Mouse (Mus musculus) limb, embryonic 12.5 days (tissue): Measurements from ENCODE around the gene 2010300C02Rik. TPM values are rescaled to one million over a fixed set of nuclear protein-coding genes. Genes with fewer than 3 reads are reported as not detected.

Experiments
- ATAC-seq: fragments of 200-750 bp; cut with Nextera tagmentation; 2 replicates; pipeline ENCODE4 v1.8.0; 2017; ENCODE audit warnings: low read depth, moderate TSS enrichment; ENCODE audit not compliant: insufficient number of reproducible peaks, insufficient read depth, low FRiP score, low TSS enrichment
- H3K27ac ChIP-seq: fragments of 300-500 bp; sonication (generic); 2 replicates; pipeline ENCODE4 v1.5.1; 2016; ENCODE audit warnings: mild to moderate bottlenecking, moderate library complexity
- H3K27me3 ChIP-seq: fragments of 300-500 bp; sonication (generic); 2 replicates; pipeline ENCODE4 v1.6.1; 2016; ENCODE audit warnings: mild to moderate bottlenecking, moderate library complexity
- H3K36me3 ChIP-seq: fragments of 300-500 bp; sonication (generic); 2 replicates; pipeline ENCODE4 v1.6.1; 2016; ENCODE audit warnings: mild to moderate bottlenecking, moderate library complexity
- H3K4me1 ChIP-seq: fragments of 300-500 bp; sonication (generic); replicated peaks from 2 replicates; pipeline ENCODE4 v1.6.1; 2016
- H3K4me2 ChIP-seq: fragments of 300-500 bp; sonication (generic); 2 replicates; pipeline ENCODE4 v1.6.1; 2016; ENCODE audit warnings: mild to moderate bottlenecking, moderate library complexity
- H3K4me3 ChIP-seq: fragments of 300-500 bp; sonication (generic); replicated peaks from 2 replicates; pipeline ENCODE4 v1.5.1; 2016; ENCODE audit warnings: mild to moderate bottlenecking
- H3K9ac ChIP-seq: fragments of 300-500 bp; sonication (generic); replicated peaks from 2 replicates; pipeline ENCODE4 v1.6.1; 2016; ENCODE audit warnings: mild to moderate bottlenecking, moderate library complexity
- H3K9me3 ChIP-seq: fragments of 300-500 bp; sonication (generic); 2 replicates; pipeline ENCODE4 v1.6.1; 2016; ENCODE audit warnings: mild to moderate bottlenecking, moderate library complexity
- WGBS: fragments of 180-500 bp; shearing (Covaris S2); methylation state at CpG from one replicate; pipeline ENCODE4 v1.1.7; 2016; 5-methylcytosine and 5-hydroxymethylcytosine counted together
- polyA plus RNA-seq: library from polyadenylated mRNA; unstranded; fragments of >200 nt; fragmentation: Nextera tagmentation; extraction: Ambion mirVana; gene quantifications from 2 replicates; pipeline ENCODE4 v1.2.1, GENCODE M21; 2016

Gene 2010300C02Rik
- polyA plus RNA-seq = 1.1 and 1.6 TPM in 2 replicates

DNA sequence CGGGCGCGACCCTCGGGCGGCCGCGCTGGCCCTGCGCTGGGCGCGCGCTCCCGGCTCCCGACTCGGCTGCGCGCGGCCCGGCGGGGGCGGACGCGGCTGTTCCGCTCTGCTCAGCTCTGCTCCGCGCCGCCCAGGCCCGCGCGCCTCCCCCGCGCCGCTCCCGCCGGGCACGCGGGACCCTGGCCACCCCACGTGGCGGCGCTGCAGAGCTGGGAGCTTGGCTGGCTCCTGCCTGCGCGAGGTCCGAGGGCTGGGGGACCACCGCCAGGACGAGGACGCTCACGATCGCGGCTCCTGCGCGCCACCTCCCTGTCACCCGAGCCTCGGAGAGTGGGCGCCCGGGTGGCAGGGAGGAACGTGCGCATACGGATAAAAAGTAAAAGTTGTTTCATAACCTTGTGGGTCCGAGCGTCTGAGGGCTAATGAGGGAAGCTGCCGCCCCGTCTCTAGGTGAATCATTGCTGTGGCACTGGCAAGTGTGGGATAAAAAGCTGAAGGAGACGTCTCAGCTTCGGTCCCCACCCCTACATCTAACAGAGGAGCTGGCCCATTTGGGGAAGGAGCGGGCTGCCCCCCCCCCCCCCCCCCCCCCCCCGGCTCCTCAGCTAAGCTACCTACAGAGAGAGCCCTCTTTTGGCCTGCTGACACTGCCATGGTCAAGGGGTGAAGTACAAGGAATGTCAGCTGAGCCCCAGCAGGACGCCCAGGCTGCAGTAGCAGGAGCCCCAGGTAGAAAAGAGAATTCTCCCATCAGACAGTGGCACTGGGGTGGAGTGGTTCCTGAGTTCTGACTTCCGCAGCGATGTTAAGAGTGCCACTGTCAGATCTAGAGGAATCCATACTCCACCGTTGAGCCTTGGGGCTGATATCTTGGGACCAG lies at the start of gene 2010300C02Rik:
Gene 2010300C02Rik (minus strand): TSS at position 325 of the 880 bp plus-strand sequence.
- H3K36me3 ChIP-seq = no peaks in the 10 kb centered on the region
- peak; percentile 82 for ATAC-seq
- WGBS = 1% methylated on average over 41 of the region's 69 CpGs
- H3K4me3 ChIP-seq = peak within 1 kb of the TSS; percentile 62
- peak within 1 kb of the TSS; percentile 95 for H3K4me2 ChIP-seq
- H3K27me3 ChIP-seq = peaks cover 47% of the 10 kb centered on the region
- H3K4me1 ChIP-seq = peaks cover 12% of the 10 kb centered on the region
- H3K9ac ChIP-seq = peak within 1 kb of the TSS; percentile 66
- no peak within 1 kb of the TSS for H3K27ac ChIP-seq
- H3K9me3 ChIP-seq = no peaks in the 10 kb centered on the region

DNA sequence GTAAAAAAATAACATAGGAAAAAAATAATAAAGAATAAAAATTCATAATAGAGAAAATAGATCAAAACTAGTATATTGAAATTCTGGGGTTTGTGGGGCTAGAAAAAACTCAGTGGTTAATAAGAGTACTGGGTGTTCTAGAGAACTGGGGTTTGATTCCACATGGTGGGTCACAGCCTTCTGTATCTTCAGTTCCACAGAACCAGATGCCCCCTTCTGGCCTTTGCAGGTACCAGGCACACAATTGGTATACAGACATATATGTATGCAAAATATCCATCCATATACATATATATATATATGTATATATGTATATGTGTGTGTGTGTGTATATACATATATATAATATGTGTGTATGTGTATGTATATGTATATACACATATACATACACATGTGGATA lies 39.5 kb upstream of the 2010300C02Rik start:
- Histone ChIP-seq H3K4me3 (no peak overlapping the region), H3K27ac (no peak overlapping the region), H3K4me1 (no peaks in the 10 kb centered on the region), H3K9ac (no peak overlapping the region), H3K27me3 (no peaks in the 10 kb centered on the region), H3K4me2 (no peak overlapping the region), H3K9me3 (no peaks in the 10 kb centered on the region), H3K36me3 (no peaks in the 10 kb centered on the region)
- no peak for ATAC-seq

DNA sequence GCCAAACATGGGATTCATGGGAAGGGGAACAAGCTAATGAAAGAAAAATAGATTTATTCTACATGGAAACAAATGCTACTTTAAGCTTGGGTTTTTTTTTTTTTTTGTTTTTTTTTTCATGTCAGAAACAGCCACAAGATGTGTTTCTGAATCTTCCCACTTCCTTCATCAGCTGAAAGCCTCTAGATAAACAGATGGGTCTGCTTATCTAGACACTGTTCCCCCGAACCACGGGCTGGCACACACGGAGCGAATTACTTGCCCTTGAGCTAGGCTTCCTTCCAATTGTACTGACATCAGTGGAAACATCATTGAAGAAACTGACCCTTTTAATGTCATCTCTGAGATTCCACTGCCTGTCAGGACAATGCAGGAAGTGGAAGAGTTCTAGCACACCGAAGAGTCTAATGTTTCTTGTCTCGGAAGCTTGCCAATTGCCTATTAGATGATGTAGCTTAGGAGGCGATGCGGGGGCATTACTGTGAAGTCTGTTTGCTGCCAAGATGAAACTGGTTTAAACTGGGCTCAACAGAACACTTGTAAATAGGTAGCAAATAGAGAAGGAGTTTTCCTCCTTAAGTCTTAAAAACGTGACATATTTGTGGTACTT lies 24.9 kb upstream of the 2010300C02Rik start:
- 85% methylated on average over 9 of the region's 9 CpGs for WGBS
- no peak overlapping the region for H3K9ac ChIP-seq
- no peaks in the 10 kb centered on the region for H3K4me1 ChIP-seq
- H3K27me3 ChIP-seq = no peaks in the 10 kb centered on the region
- no peak overlapping the region for H3K4me2 ChIP-seq
- H3K27ac ChIP-seq = no peak overlapping the region
- peaks cover 8% of the 10 kb centered on the region; the same call in 1 of the 2 replicates for H3K9me3 ChIP-seq
- H3K4me3 ChIP-seq = no peak overlapping the region
- ATAC-seq = no peak
- H3K36me3 ChIP-seq = no peaks in the 10 kb centered on the region

DNA sequence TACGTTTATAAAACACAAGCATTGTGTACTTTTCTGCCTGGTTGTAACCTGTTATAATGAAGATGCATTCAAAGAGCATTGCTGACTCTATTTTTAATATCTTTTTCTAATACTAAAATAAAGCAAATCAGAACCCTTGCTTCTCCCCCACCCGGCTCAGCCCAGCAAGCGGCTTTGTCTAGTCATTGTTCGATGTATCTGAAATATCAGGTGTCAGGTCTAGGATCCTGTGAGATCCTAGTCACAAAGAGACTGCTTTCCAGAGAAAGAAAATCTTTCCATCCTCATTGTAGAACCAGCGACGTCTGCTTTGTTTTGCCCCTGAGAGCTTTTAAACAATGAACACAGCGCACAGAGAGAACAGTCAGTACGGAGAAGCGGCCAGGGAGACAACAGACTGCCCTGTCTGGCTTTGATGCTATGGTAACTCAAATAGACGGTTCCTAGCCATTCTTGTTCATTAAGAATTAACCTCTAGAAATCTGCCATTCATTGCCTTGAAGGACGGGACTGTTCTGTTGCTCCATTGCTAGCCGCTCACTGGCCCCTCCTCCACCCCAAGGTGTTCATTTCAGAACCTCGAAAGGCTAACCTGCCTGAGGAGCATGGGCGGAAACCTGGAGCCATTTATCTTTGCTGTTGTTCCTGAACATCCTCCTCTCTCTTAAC lies 22.9 kb upstream of the 2010300C02Rik start:
- H3K4me3 ChIP-seq = no peak overlapping the region
- H3K36me3 ChIP-seq = no peaks in the 10 kb centered on the region
- no peak overlapping the region for H3K9ac ChIP-seq
- H3K27ac ChIP-seq = no peak overlapping the region
- H3K4me1 ChIP-seq = no peaks in the 10 kb centered on the region
- H3K4me2 ChIP-seq = no peak overlapping the region
- WGBS = 78% methylated on average over 14 of the region's 14 CpGs
- no peaks in the 10 kb centered on the region for H3K27me3 ChIP-seq
- no peak for ATAC-seq
- peaks cover 8% of the 10 kb centered on the region; the same call in 1 of the 2 replicates for H3K9me3 ChIP-seq

DNA sequence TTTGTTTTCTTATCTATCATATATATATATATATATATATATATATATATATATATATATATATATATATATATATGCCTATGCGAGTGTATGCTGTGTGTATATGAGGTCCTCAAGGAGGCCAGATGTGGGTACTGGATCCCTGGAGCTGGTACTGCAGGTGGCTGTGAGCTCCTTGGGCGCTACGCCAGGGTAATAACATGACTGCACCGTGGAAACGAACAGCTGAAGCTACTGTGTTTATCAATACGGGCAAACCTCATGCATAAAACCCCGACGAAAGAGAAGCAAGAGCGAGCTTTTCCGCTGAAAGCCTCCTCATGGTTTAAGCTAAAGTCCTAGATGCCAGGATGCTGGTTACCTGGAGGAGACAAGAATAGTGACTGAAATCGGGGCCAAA lies 22.2 kb upstream of the 2010300C02Rik start:
- Histone ChIP-seq H3K4me1 (no peaks in the 10 kb centered on the region), H3K36me3 (no peaks in the 10 kb centered on the region), H3K27me3 (no peaks in the 10 kb centered on the region), H3K4me3 (no peak overlapping the region), H3K9me3 (peaks cover 8% of the 10 kb centered on the region; the same call in 1 of the 2 replicates), H3K4me2 (no peak overlapping the region), H3K9ac (no peak overlapping the region), H3K27ac (no peak overlapping the region)
- no peak for ATAC-seq
- WGBS = 90% methylated on average over 11 of the region's 11 CpGs

DNA sequence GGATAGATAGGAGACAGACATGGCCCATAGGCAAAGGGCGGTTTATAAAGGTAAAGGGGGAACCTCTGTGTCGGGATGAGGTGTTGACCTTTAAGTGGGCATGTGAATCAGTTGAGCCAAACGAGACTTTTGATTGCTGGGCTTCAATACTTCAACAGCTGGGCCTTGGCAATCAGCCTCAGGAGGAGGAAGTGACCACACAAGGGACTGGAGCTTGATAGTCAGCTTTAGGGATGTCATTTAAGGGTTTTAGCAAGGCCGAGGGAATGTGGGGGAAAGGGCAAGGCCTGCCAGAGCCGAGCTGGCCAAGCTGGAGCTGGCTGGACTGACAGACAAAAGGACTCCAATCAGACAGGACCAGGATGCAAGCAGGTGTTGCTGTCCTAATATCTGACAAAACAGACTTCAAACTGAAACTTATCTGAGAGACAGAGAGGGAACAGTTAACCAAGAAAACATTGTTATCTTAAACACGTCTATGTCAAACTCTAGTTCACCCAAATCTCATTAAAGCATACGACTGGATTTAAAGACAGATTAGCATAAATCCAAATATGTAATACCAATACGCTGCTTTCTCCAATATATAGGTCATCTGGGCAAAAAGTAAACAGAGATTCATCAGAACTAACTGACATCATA lies 20.4 kb upstream of the 2010300C02Rik start:
- Histone ChIP-seq H3K27me3 (no peaks in the 10 kb centered on the region), H3K36me3 (no peaks in the 10 kb centered on the region), H3K9ac (no peak overlapping the region), H3K9me3 (no peaks in the 10 kb centered on the region), H3K4me1 (no peaks in the 10 kb centered on the region), H3K4me2 (no peak overlapping the region), H3K4me3 (no peak overlapping the region), H3K27ac (no peak overlapping the region)
- 75% methylated on average over 8 of the region's 8 CpGs for WGBS
- ATAC-seq = no peak

DNA sequence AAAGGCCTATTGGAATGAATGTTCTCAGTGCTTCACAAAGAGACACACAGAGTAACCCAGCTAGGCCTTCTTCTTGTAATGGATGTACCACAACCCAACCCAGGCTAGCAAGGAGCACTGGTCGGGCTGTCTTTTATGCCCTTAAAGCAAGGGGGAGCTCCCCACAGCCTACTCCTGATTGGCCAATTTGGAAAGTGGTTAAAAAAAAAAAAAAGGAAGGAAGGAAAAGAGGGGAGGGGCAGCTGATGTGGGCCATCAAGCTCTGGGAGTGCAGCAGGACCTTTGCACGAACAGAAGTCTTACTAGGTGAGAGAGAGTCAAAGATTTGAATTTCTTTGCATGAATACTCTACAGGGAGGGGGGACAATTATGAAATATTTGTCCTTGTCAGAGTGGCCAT lies 19.0 kb upstream of the 2010300C02Rik start:
- Histone ChIP-seq H3K9ac (no peak overlapping the region), H3K4me1 (no peaks in the 10 kb centered on the region), H3K9me3 (no peaks in the 10 kb centered on the region), H3K4me3 (no peak overlapping the region), H3K27me3 (no peaks in the 10 kb centered on the region), H3K36me3 (no peaks in the 10 kb centered on the region), H3K4me2 (no peak overlapping the region), H3K27ac (no peak overlapping the region)
- ATAC-seq = no peak
- whole genome bisulfite sequencing = 65% methylated on average over 2 of the region's 2 CpGs

DNA sequence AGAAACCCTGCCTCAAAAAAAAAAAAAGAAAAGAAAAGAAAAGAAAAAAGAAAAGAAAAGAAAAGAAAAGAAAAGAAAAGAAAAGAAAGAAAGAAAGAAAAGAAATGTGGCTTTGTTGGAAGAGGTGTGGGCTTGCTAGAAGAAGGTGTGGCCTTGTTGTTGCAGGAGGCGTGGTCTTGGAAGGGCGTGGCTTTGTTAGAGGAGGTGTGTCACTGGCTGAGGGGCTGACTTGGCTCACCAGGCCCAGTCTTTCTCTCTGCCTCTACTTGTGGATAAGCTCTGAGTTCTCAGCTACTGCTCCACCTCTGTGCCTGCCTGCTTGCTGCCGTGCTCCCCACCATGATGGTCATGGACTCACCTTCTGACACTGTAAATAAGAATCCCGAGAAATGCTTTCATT lies 17.2 kb upstream of the 2010300C02Rik start:
- no peak overlapping the region for H3K4me3 ChIP-seq
- H3K9me3 ChIP-seq = no peaks in the 10 kb centered on the region
- H3K36me3 ChIP-seq = no peaks in the 10 kb centered on the region
- no peaks in the 10 kb centered on the region for H3K27me3 ChIP-seq
- 79% methylated on average over 4 of the region's 4 CpGs for WGBS
- no peak overlapping the region for H3K27ac ChIP-seq
- ATAC-seq = no peak
- no peak overlapping the region for H3K4me2 ChIP-seq
- no peak overlapping the region for H3K9ac ChIP-seq
- H3K4me1 ChIP-seq = no peaks in the 10 kb centered on the region

DNA sequence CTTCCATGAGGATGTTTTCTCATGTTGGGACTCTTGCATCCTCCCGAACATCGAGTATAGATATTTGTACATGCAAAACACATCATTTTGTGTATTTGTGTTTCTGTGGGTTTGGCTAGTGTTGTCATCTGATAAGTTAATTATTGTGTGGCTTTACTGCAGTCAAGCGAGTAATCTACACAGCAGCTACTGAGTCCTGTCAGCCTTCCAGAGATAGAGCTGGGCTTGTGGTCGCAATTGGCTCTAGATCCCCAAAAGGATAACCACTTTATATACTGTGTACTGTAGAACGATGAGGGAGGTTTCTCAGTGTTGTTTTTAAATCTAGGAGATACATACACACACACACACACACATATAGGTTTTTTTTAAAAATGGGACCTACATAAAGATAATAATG lies 16.0 kb upstream of the 2010300C02Rik start:
- Histone ChIP-seq H3K9ac (no peak overlapping the region), H3K4me2 (no peak overlapping the region), H3K27me3 (no peaks in the 10 kb centered on the region), H3K4me3 (no peak overlapping the region), H3K9me3 (no peaks in the 10 kb centered on the region), H3K36me3 (no peaks in the 10 kb centered on the region), H3K4me1 (no peaks in the 10 kb centered on the region), H3K27ac (no peak overlapping the region)
- ATAC-seq = no peak
- 93% methylated on average over 5 of the region's 5 CpGs for WGBS

DNA sequence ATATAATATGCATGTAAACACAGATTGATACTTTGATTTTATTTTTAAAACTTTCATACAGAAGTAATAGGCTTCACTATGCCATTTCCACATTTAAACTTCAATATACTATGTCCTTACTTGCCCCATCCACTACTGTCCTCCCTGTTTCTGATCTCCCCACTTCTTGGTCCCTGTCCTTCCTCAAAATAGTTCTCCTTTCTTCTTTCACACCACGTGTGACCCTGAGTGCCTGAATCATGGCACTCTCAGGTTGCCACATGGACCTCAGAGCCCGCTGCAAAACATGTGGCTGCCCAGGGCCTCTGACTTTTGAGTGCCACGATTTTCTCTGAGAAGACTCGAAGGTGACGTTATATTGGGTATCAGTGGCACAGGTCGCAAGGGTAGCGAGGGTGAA lies 15.0 kb upstream of the 2010300C02Rik start:
- H3K36me3 ChIP-seq = no peaks in the 10 kb centered on the region
- no peaks in the 10 kb centered on the region for H3K4me1 ChIP-seq
- H3K4me3 ChIP-seq = no peak overlapping the region
- no peak overlapping the region for H3K9ac ChIP-seq
- WGBS = 83% methylated on average over 7 of the region's 7 CpGs
- no peaks in the 10 kb centered on the region for H3K9me3 ChIP-seq
- no peak overlapping the region for H3K4me2 ChIP-seq
- no peaks in the 10 kb centered on the region for H3K27me3 ChIP-seq
- no peak overlapping the region for H3K27ac ChIP-seq
- no peak for ATAC-seq

DNA sequence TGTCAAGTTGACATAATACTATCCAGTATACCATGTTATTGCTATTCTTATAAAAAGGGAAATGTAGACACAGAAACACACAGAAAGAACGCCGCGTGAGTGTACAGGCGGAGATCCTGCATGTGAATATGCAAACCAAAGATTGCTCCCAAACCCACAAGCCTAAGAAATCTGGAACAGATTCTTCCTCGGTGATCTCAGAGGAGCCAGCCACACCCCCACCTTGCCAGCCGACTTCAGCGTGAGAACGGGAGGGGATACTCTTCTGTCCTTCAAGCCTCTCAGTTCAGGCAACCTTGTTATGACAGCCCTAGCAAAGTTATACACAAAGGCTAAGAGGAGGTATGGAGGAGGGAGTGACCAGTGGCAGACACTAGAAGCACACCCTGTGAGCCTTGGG lies 9.5 kb upstream of the 2010300C02Rik start:
- no peaks in the 10 kb centered on the region for H3K36me3 ChIP-seq
- H3K4me3 ChIP-seq = no peak overlapping the region
- H3K27ac ChIP-seq = no peak overlapping the region
- H3K27me3 ChIP-seq = no peaks in the 10 kb centered on the region
- 84% methylated on average over 8 of the region's 8 CpGs for WGBS
- ATAC-seq = no peak
- H3K9ac ChIP-seq = no peak overlapping the region
- H3K9me3 ChIP-seq = no peaks in the 10 kb centered on the region
- no peaks in the 10 kb centered on the region for H3K4me1 ChIP-seq
- H3K4me2 ChIP-seq = no peak overlapping the region
